Mouse (Mus musculus): ENCODE measurements around the gene Dbx1. TPM values are rescaled to one million over a fixed set of nuclear protein-coding genes. Genes with fewer than 3 reads are reported as not detected.

The Dbx1 gene
- not detected in 2 replicates for polyA plus RNA-seq (2012; rRNA removed)

DNA sequence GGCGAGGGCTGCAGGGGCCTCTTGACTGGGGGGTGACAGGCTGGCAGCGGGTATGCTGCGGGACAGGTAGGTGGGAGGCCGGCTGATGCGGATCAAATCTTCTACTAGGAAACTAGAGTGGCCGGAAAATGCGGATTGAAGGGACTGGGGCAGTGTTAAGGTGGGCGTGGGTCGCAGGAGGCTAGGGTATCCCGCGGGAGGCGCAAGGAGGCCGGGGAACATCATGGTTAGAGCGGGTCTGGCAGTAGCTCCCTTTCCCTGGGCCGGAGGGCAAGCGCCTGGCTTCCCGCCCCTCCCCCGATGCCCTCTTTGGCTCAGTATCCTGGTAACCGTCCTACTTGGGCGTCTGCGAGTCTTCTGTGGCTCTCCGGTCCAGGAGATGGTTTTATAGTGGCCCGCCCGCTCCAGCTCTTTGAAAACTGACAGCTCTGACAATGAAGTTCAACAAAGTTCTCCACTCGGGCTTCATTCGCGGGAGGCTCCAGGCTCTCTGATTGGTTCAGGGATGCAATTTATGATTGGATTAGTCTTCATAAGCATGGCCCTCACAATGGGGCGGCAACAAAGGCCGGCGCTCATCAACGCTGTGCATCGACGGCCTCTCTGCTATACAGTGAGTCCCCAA, at the start of gene Dbx1:
Gene Dbx1, minus strand, starts transcription at position 359 of the 625 bp plus-strand sequence.

Other genes with a start within 250 kb of the Dbx1 start
- 9.0 and 12.9 TPM in 2 replicates for gene Htatip2, start 122.3 kb upstream of the Dbx1 start, polyA plus RNA-seq (2012; rRNA removed)
- gene Prmt3, start 141.5 kb upstream of the Dbx1 start, polyA plus RNA-seq (2012; rRNA removed): 7.2 and 23.9 TPM in 2 replicates